ENCODE assay signal across 23 mouse cellular contexts in the genomic region with DNA sequence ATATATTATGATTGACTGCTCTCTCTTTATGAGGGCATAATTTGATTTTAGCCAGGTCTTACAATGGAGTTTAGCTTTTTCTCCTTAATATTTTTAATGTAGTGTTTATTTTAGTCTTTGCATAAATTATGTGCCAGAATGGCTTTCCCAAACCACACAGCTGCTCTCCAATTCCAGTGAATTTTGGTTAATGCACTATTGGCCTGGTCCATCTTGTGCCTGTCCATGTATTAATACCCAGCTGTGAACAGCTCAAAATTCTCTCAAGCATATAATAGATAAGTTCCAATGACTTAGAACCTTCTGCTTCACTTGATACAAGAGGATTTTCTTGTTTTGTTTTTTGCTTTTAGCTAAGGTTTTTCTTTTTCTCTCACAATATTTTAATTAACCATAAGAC.
"Had no signal": no experiment of that assay in that cellular context is flagged by ENCODE, and none has a peak within 500 bp of the region (broad histone marks: within the 10 kb centered on the region; RNA-seq: fewer than 3 reads in every experiment).

No protein-coding gene starts in this region.

- H3K27ac ChIP-seq: kidney, embryonic 15.5 days; left cerebral cortex, adult 2 months; limb, embryonic 10.5 days; limb, embryonic 13.5 days; liver, embryonic 12.5 days; liver, embryonic 15.5 days; lung, embryonic 15.5 days; midbrain, embryonic 10.5 days; midbrain, embryonic 13.5 days; stomach, embryonic 15.5 days had no signal

- H3K27me3 ChIP-seq: kidney, embryonic 15.5 days; limb, embryonic 13.5 days; liver, embryonic 12.5 days; liver, embryonic 15.5 days; lung, embryonic 15.5 days; megakaryocyte, embryonic 14.5 days; midbrain, embryonic 13.5 days; stomach, embryonic 15.5 days had no signal

- H3K4me3 ChIP-seq: kidney, embryonic 15.5 days; left cerebral cortex, adult 2 months; limb, embryonic 10.5 days; limb, embryonic 13.5 days; liver, embryonic 12.5 days; liver, embryonic 15.5 days; lung, embryonic 15.5 days; megakaryocyte, embryonic 14.5 days; midbrain, embryonic 10.5 days; midbrain, embryonic 13.5 days; stomach, embryonic 15.5 days had no signal

- H3K9me3 ChIP-seq: kidney, embryonic 15.5 days; limb, embryonic 10.5 days; limb, embryonic 13.5 days; liver, embryonic 12.5 days; liver, embryonic 15.5 days; lung, embryonic 15.5 days; megakaryocyte, embryonic 14.5 days; midbrain, embryonic 10.5 days; stomach, embryonic 15.5 days had no signal

- H3K36me3 ChIP-seq: kidney, embryonic 15.5 days; limb, embryonic 10.5 days; limb, embryonic 13.5 days; liver, embryonic 12.5 days; liver, embryonic 15.5 days; lung, embryonic 15.5 days; midbrain, embryonic 10.5 days; midbrain, embryonic 13.5 days; stomach, embryonic 15.5 days had no signal

- ATAC-seq: liver, embryonic 12.5 days; midbrain, embryonic 13.5 days had no signal

- H3K4me1 ChIP-seq: kidney, embryonic 15.5 days; limb, embryonic 10.5 days; limb, embryonic 13.5 days; liver, embryonic 12.5 days; liver, embryonic 15.5 days; lung, embryonic 15.5 days; megakaryocyte, embryonic 14.5 days; midbrain, embryonic 10.5 days; midbrain, embryonic 13.5 days; stomach, embryonic 15.5 days had no signal

- H3K4me2 ChIP-seq: kidney, embryonic 15.5 days; limb, embryonic 13.5 days; liver, embryonic 12.5 days; liver, embryonic 15.5 days; lung, embryonic 15.5 days; midbrain, embryonic 13.5 days; stomach, embryonic 15.5 days had no signal

- H3K9ac ChIP-seq: kidney, embryonic 15.5 days; limb, embryonic 13.5 days; liver, embryonic 12.5 days; liver, embryonic 15.5 days; lung, embryonic 15.5 days; midbrain, embryonic 13.5 days; stomach, embryonic 15.5 days had no signal

- DNase-seq: kidney, adult 11 months; kidney, adult 8-10 months; kidney, postnatal 10 days; kidney, postnatal 36 days; layer of hippocampus, postnatal 36 days; liver; lung, adult 18-20 months; lung, postnatal 10 days; lung, postnatal 36 days; right cerebral cortex, postnatal 25 days; spleen, adult 18-20 months; thymus, postnatal 25 days had no signal
